Comparison of ENCODE assay signal across 8 mouse cellular contexts in genomic region chr7:43562651-43563070, GRCm38 (mm10). TPM values are rescaled to one million over a fixed set of nuclear protein-coding genes. Genes with fewer than 3 reads are reported as not detected.
DNase-seq lines count a peak whose midpoint lies in the region; ATAC-seq and TF ChIP-seq lines count a peak whose summit lies in the region.

No protein-coding gene starts in this region.

- H3K27me3 ChIP-seq in forebrain, postnatal 0 days (ENCODE audit: insufficient read depth, low read length) = no peaks in the 10 kb centered on the region
- H3K27me3 ChIP-seq in midbrain, embryonic 15.5 days (replicated peaks) = no peaks in the 10 kb centered on the region

- no peak for TF ChIP-seq CTCF in forebrain, postnatal 0 days (IDR thresholded peaks at IDR 0.05; ENCODE audit: low read depth)

- under 1% methylated on average over 10 of the region's 10 CpGs for WGBS in forebrain, postnatal 0 days
- WGBS in midbrain, embryonic 15.5 days = under 1% methylated on average over 10 of the region's 10 CpGs

- peak overlapping the region; percentile 83 for H3K4me2 ChIP-seq in forebrain, postnatal 0 days (ENCODE audit: low read depth)
- H3K4me2 ChIP-seq in midbrain, embryonic 15.5 days = peak overlapping the region; percentile 63

- peak; percentile 93 for DNase-seq in heart, adult 11 months
- DNase-seq in heart, postnatal 14 days = no peak
- peak; percentile 26 for DNase-seq in T-cell, adult 2 months (ENCODE audit: low spot score)
- DNase-seq in forebrain, postnatal 0 days = peak; percentile 53
- DNase-seq in kidney, postnatal 4 days = peak; percentile 26 to 39
- no peak for DNase-seq in right cerebral cortex, postnatal 14 days
- no peak for DNase-seq in left cerebral cortex, adult 18-20 months (ENCODE audit: low spot score in 2 of 2)

- H3K4me3 ChIP-seq in forebrain, postnatal 0 days (ENCODE audit: low read depth, low read length) = peak overlapping the region; percentile 81
- peak overlapping the region; percentile 58 for H3K4me3 ChIP-seq in midbrain, embryonic 15.5 days

- no peaks in the 10 kb centered on the region for H3K9me3 ChIP-seq in forebrain, postnatal 0 days (ENCODE audit: low read length)
- H3K9me3 ChIP-seq in midbrain, embryonic 15.5 days = no peaks in the 10 kb centered on the region

- H3K4me1 ChIP-seq in forebrain, postnatal 0 days (ENCODE audit: insufficient read depth) = peaks cover 11% of the 10 kb centered on the region
- peaks cover 19% of the 10 kb centered on the region for H3K4me1 ChIP-seq in midbrain, embryonic 15.5 days

- peaks cover 25% of the 10 kb centered on the region for H3K36me3 ChIP-seq in forebrain, postnatal 0 days (ENCODE audit: insufficient read depth)
- peaks cover 16% of the 10 kb centered on the region for H3K36me3 ChIP-seq in midbrain, embryonic 15.5 days (replicated peaks)

- peak overlapping the region; percentile 68 for H3K9ac ChIP-seq in forebrain, postnatal 0 days
- peak overlapping the region; percentile 53 for H3K9ac ChIP-seq in midbrain, embryonic 15.5 days

- peak overlapping the region; percentile 93 for H3K27ac ChIP-seq in forebrain, postnatal 0 days (ENCODE audit: low read depth, low read length)
- H3K27ac ChIP-seq in midbrain, embryonic 15.5 days = peak overlapping the region; percentile 83

- peak; percentile 28 for ATAC-seq in forebrain, postnatal 0 days
- peak; percentile 46 for ATAC-seq in midbrain, embryonic 15.5 days (replicated peaks)

- intact Hi-C loops in heart, postnatal 14 days (cut with DNase I) = loop anchor here (5.0 kb wide), 1 partner anchor 140 kb away; no protein-coding TSS in a partner anchor

RNA-seq across cellular contexts. Expression of gene Zfp658, which starts 0.6 kb away (rescaled TPM):
- under 1 TPM; 0.98 to 1.00 TPM for total RNA-seq in heart, postnatal 14 days (2021)
- 12.4 and 12.6 TPM in 2 replicates for total RNA-seq in forebrain, postnatal 0 days (2014; rRNA removed)
- polyA plus RNA-seq in forebrain, postnatal 0 days (2015; fragmentation: Nextera tagmentation; extraction: Ambion mirVana) = 1.6 and 3.1 TPM in 2 replicates
- polyA plus RNA-seq in midbrain, embryonic 15.5 days (2015; fragmentation: Nextera tagmentation; extraction: Ambion mirVana) = 9.5 and 10.4 TPM in 2 replicates
- 1 to 10 TPM; 5.2 to 6.0 TPM for total RNA-seq in left cerebral cortex, adult 18-20 months (2021)

RNA-seq across cellular contexts. Expression of gene Zfp719, which starts 16.7 kb away (rescaled TPM):
- total RNA-seq in heart, postnatal 14 days (2021) = 1 to 10 TPM; 5.8 to 7.3 TPM
- 20.2 and 22.5 TPM in 2 replicates for total RNA-seq in forebrain, postnatal 0 days (2014; rRNA removed)
- 3.2 and 5.8 TPM in 2 replicates for polyA plus RNA-seq in forebrain, postnatal 0 days (2015; fragmentation: Nextera tagmentation; extraction: Ambion mirVana)
- 14.6 and 15.3 TPM in 2 replicates for polyA plus RNA-seq in midbrain, embryonic 15.5 days (2015; fragmentation: Nextera tagmentation; extraction: Ambion mirVana)
- 10 to 100 TPM; 16.3 to 20.9 TPM for total RNA-seq in left cerebral cortex, adult 18-20 months (2021)

RNA-seq across cellular contexts. Expression of gene Cd33, which starts 18.4 kb away (rescaled TPM):
- 1 to 10 TPM; 3.7 to 4.1 TPM for total RNA-seq in heart, postnatal 14 days (2021)
- 0.77 and 1.0 TPM in 2 replicates for total RNA-seq in forebrain, postnatal 0 days (2014; rRNA removed)
- 1.2 and 1.7 TPM in 2 replicates for polyA plus RNA-seq in forebrain, postnatal 0 days (2015; fragmentation: Nextera tagmentation; extraction: Ambion mirVana)
- 0.41 and 0.95 TPM in 2 replicates for polyA plus RNA-seq in midbrain, embryonic 15.5 days (2015; fragmentation: Nextera tagmentation; extraction: Ambion mirVana)
- 1 to 10 TPM; 3.9 to 4.8 TPM for total RNA-seq in left cerebral cortex, adult 18-20 months (2021)

RNA-seq across cellular contexts. Expression of gene Zfp819, which starts 44.3 kb away (rescaled TPM):
- total RNA-seq in heart, postnatal 14 days (2021) = not detected
- 0.33 and 0.85 TPM in 2 replicates for total RNA-seq in forebrain, postnatal 0 days (2014; rRNA removed)
- polyA plus RNA-seq in forebrain, postnatal 0 days (2015; fragmentation: Nextera tagmentation; extraction: Ambion mirVana) = 0.23 TPM in 2 replicates
- 0.33 and 0.43 TPM in 2 replicates for polyA plus RNA-seq in midbrain, embryonic 15.5 days (2015; fragmentation: Nextera tagmentation; extraction: Ambion mirVana)
- under 1 TPM in 1 of 2 experiments, not detected in 1; 0.26 TPM for total RNA-seq in left cerebral cortex, adult 18-20 months (2021)

RNA-seq across cellular contexts. Expression of gene 4931406B18Rik, which starts 56.9 kb away (rescaled TPM):
- not detected for total RNA-seq in heart, postnatal 14 days (2021)
- total RNA-seq in forebrain, postnatal 0 days (2014; rRNA removed) = not detected in 2 replicates
- not detected in 2 replicates for polyA plus RNA-seq in forebrain, postnatal 0 days (2015; fragmentation: Nextera tagmentation; extraction: Ambion mirVana)
- polyA plus RNA-seq in midbrain, embryonic 15.5 days (2015; fragmentation: Nextera tagmentation; extraction: Ambion mirVana) = 0.06 TPM in 1 of 2 replicates, not detected in the other
- not detected for total RNA-seq in left cerebral cortex, adult 18-20 months (2021)

Comparison
In these comparisons a context has a peak if more than half of its experiments do, and no peak if none do; other contexts are left out.
1. DNase-seq: peak in heart, adult 11 months (single experiment), T-cell, adult 2 months (single experiment), forebrain, postnatal 0 days (single experiment) and kidney, postnatal 4 days (2 of 2); none in heart, postnatal 14 days (0 of 2), right cerebral cortex, postnatal 14 days (single experiment) and left cerebral cortex, adult 18-20 months (0 of 2).